Mouse (Mus musculus): ENCODE measurements around the gene Myo15b. TPM values are rescaled to one million over a fixed set of nuclear protein-coding genes. Genes with fewer than 3 reads are reported as not detected.
A peak's percentile ranks its signal among the peaks of the same experiment; 100 is the strongest.

The Myo15b gene
- 0.17 and 0.37 TPM in 2 replicates for polyA plus RNA-seq (2016; fragmentation: Nextera tagmentation; extraction: Ambion mirVana)

GRCm38 (mm10) chr11:115858354-115858753, at the start of gene Myo15b:
Myo15b (plus strand) TSS chr11:115858406.
- Histone ChIP-seq H3K36me3 (peaks cover 31% of the 10 kb centered on the region), H3K4me1 (replicated peaks) (peaks cover 16% of the 10 kb centered on the region), H3K9me3 (replicated peaks) (peaks cover 6% of the 10 kb centered on the region), H3K4me2 (peak within 1 kb of the TSS; percentile 73), H3K9ac (peak within 1 kb of the TSS; percentile 57), H3K4me3 (peak within 1 kb of the TSS; percentile 47), H3K27ac (ENCODE audit: poor library complexity, severe bottlenecking) (no peak within 1 kb of the TSS), H3K27me3 (replicated peaks) (peaks cover 61% of the 10 kb centered on the region)
- WGBS: 12% methylated on average over 27 of the region's 27 CpGs
- ATAC-seq (ENCODE audit: insufficient number of reproducible peaks, low FRiP score): no peak

- H3K4me1 ChIP-seq (replicated peaks): peaks cover 64% of the 10 kb centered on the region
- peak overlapping the region; percentile 86 for H3K4me2 ChIP-seq
- ATAC-seq (ENCODE audit: insufficient number of reproducible peaks, low FRiP score): peak; percentile 19
- H3K9me3 ChIP-seq (replicated peaks): no peaks in the 10 kb centered on the region
- peak overlapping the region; percentile 62 for H3K9ac ChIP-seq
- peaks cover 60% of the 10 kb centered on the region for H3K36me3 ChIP-seq
- H3K27ac ChIP-seq (ENCODE audit: poor library complexity, severe bottlenecking): peak overlapping the region; percentile 94
- WGBS: 27% methylated on average over 10 of the region's 10 CpGs
- peak overlapping the region; percentile 20 for H3K4me3 ChIP-seq
- H3K27me3 ChIP-seq (replicated peaks): no peaks in the 10 kb centered on the region
Measured at GRCm38 (mm10) chr11:115808696-115809310, 49.4 kb upstream of the Myo15b start.

GRCm38 (mm10) chr11:115809311-115809781, 48.9 kb upstream of the Myo15b start:
- Histone ChIP-seq H3K27me3 (replicated peaks) (no peaks in the 10 kb centered on the region), H3K9ac (peak overlapping the region; percentile 62), H3K4me3 (peak overlapping the region; percentile 69), H3K4me1 (replicated peaks) (peaks cover 64% of the 10 kb centered on the region), H3K27ac (ENCODE audit: poor library complexity, severe bottlenecking) (peak overlapping the region; percentile 94), H3K4me2 (peak overlapping the region; percentile 86), H3K36me3 (peaks cover 57% of the 10 kb centered on the region), H3K9me3 (replicated peaks) (no peaks in the 10 kb centered on the region)
- peak; percentile 9; the same call in 1 of the 2 replicates for ATAC-seq (ENCODE audit: insufficient number of reproducible peaks, low FRiP score)
- WGBS: 38% methylated on average over 8 of the region's 8 CpGs

GRCm38 (mm10) chr11:115810377-115810776, 47.8 kb upstream of the Myo15b start:
- H3K27ac ChIP-seq (ENCODE audit: poor library complexity, severe bottlenecking): peak overlapping the region; percentile 94
- 49% methylated on average over 14 of the region's 14 CpGs for WGBS
- H3K36me3 ChIP-seq: peaks cover 47% of the 10 kb centered on the region
- H3K4me2 ChIP-seq: peak overlapping the region; percentile 86
- no peak for ATAC-seq (ENCODE audit: insufficient number of reproducible peaks, low FRiP score)
- peak overlapping the region; percentile 96 for H3K9ac ChIP-seq
- H3K9me3 ChIP-seq (replicated peaks): no peaks in the 10 kb centered on the region
- H3K27me3 ChIP-seq (replicated peaks): no peaks in the 10 kb centered on the region
- H3K4me3 ChIP-seq: peak overlapping the region; percentile 69
- peaks cover 66% of the 10 kb centered on the region for H3K4me1 ChIP-seq (replicated peaks)

GRCm38 (mm10) chr11:115811381-115812093, 46.7 kb upstream of the Myo15b start:
- Histone ChIP-seq H3K27ac (ENCODE audit: poor library complexity, severe bottlenecking) (peak overlapping the region; percentile 94; the same call in 1 of the 2 replicates), H3K4me3 (peak overlapping the region; percentile 69), H3K27me3 (replicated peaks) (no peaks in the 10 kb centered on the region), H3K9ac (peak overlapping the region; percentile 96), H3K36me3 (peaks cover 40% of the 10 kb centered on the region), H3K4me2 (peak overlapping the region; percentile 86), H3K4me1 (replicated peaks) (peaks cover 72% of the 10 kb centered on the region), H3K9me3 (replicated peaks) (no peaks in the 10 kb centered on the region)
- no peak for ATAC-seq (ENCODE audit: insufficient number of reproducible peaks, low FRiP score)
- 68% methylated on average over 20 of the region's 20 CpGs for WGBS

GRCm38 (mm10) chr11:115812095-115812494, 46.1 kb upstream of the Myo15b start:
- Histone ChIP-seq H3K4me2 (peak overlapping the region; percentile 86), H3K27ac (ENCODE audit: poor library complexity, severe bottlenecking) (peak overlapping the region; percentile 91), H3K9ac (peak overlapping the region; percentile 96), H3K4me3 (peak overlapping the region; percentile 69), H3K9me3 (replicated peaks) (no peaks in the 10 kb centered on the region), H3K4me1 (replicated peaks) (peaks cover 67% of the 10 kb centered on the region), H3K36me3 (peaks cover 40% of the 10 kb centered on the region), H3K27me3 (replicated peaks) (no peaks in the 10 kb centered on the region)
- 17% methylated on average over 7 of the region's 7 CpGs for WGBS
- no peak for ATAC-seq (ENCODE audit: insufficient number of reproducible peaks, low FRiP score)

- peaks cover 38% of the 10 kb centered on the region for H3K36me3 ChIP-seq
- no peak for ATAC-seq (ENCODE audit: insufficient number of reproducible peaks, low FRiP score)
- H3K9ac ChIP-seq: peak overlapping the region; percentile 96
- H3K4me1 ChIP-seq (replicated peaks): peaks cover 61% of the 10 kb centered on the region
- H3K4me3 ChIP-seq: peak overlapping the region; percentile 69
- no peaks in the 10 kb centered on the region for H3K27me3 ChIP-seq (replicated peaks)
- H3K27ac ChIP-seq (ENCODE audit: poor library complexity, severe bottlenecking): peak overlapping the region; percentile 91
- H3K4me2 ChIP-seq: peak overlapping the region; percentile 86
- 2% methylated on average over 27 of the region's 28 CpGs for WGBS
- H3K9me3 ChIP-seq (replicated peaks): no peaks in the 10 kb centered on the region
Measured at GRCm38 (mm10) chr11:115812533-115813420, 45.4 kb upstream of the Myo15b start.

- H3K36me3 ChIP-seq: peaks cover 43% of the 10 kb centered on the region
- no peaks in the 10 kb centered on the region for H3K27me3 ChIP-seq (replicated peaks)
- peak within 1 kb of the TSS; percentile 91 for H3K27ac ChIP-seq (ENCODE audit: poor library complexity, severe bottlenecking)
- no peaks in the 10 kb centered on the region for H3K9me3 ChIP-seq (replicated peaks)
- peak; percentile 89 for ATAC-seq (ENCODE audit: insufficient number of reproducible peaks, low FRiP score)
- H3K4me1 ChIP-seq (replicated peaks): peaks cover 51% of the 10 kb centered on the region
- peak within 1 kb of the TSS; percentile 96 for H3K9ac ChIP-seq
- H3K4me2 ChIP-seq: peak within 1 kb of the TSS; percentile 86
- H3K4me3 ChIP-seq: peak within 1 kb of the TSS; percentile 69
- WGBS: under 1% methylated on average over 44 of the region's 44 CpGs
Measured at GRCm38 (mm10) chr11:115813507-115814296, 44.5 kb upstream of the Myo15b start, which contains the start of gene Caskin2. Caskin2 (minus strand) TSS chr11:115813639.

- Histone ChIP-seq H3K9ac (peak within 1 kb of the TSS; percentile 77), H3K36me3 (peaks cover 50% of the 10 kb centered on the region), H3K4me2 (peak within 1 kb of the TSS; percentile 86), H3K4me1 (replicated peaks) (peaks cover 40% of the 10 kb centered on the region), H3K27me3 (replicated peaks) (no peaks in the 10 kb centered on the region), H3K4me3 (peak within 1 kb of the TSS; percentile 69), H3K27ac (ENCODE audit: poor library complexity, severe bottlenecking) (peak within 1 kb of the TSS; percentile 91), H3K9me3 (replicated peaks) (no peaks in the 10 kb centered on the region)
- peak; percentile 67 for ATAC-seq (ENCODE audit: insufficient number of reproducible peaks, low FRiP score)
- under 1% methylated on average over 74 of the region's 84 CpGs for WGBS
Measured at GRCm38 (mm10) chr11:115814605-115815450, 43.4 kb upstream of the Myo15b start, which contains the start of gene Tsen54. Tsen54 (plus strand) TSS chr11:115814724.
